Mouse (Mus musculus): ENCODE data around the gene Cort. TPM values are rescaled to one million over a fixed set of nuclear protein-coding genes. Genes with fewer than 3 reads are reported as not detected.
A peak's percentile ranks its signal among the peaks of the same experiment; 100 is the strongest.

The Cort gene
- polyA plus RNA-seq, 1 experiment from 2014 or later = not detected

DNA sequence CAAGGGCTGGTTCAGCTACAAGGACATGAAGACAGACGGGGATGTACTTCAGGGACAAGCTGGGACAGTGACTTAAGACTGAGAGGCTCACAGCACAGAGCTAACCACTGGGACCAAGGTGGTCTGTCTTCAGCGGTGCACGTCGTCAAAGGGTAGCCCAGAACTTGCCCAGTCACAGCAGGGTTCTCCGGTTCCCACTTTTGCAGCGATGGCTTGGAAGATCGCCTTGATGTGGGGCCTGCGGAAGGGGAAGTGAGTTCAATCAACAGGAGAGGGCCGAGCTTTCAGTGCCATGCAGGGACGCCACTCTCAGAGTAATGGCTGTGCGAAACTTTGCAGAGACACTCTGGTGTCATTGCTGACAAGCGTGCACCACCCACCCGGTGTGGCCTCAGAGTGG lies 33.3 kb upstream of the Cort start:
- H3K4me3 ChIP-seq (ENCODE audit: low read depth, low read length) = no peak overlapping the region
- WGBS = 83% methylated on average over 13 of the region's 13 CpGs
- H3K9ac ChIP-seq (ENCODE audit: low read depth, low read length) = no peak overlapping the region
- H3K4me2 ChIP-seq (replicated peaks; ENCODE audit: low read depth) = no peak overlapping the region
- H3K27me3 ChIP-seq (replicated peaks; ENCODE audit: control insufficient read depth, insufficient read depth, low read length) = no peaks in the 10 kb centered on the region
- TF ChIP-seq CTCF (IDR thresholded peaks at IDR 0.05; ENCODE audit: low read depth) = no peak
- H3K9me3 ChIP-seq (ENCODE audit: control insufficient read depth) = no peaks in the 10 kb centered on the region
- H3K36me3 ChIP-seq (ENCODE audit: control insufficient read depth, insufficient read depth) = peaks cover 88% of the 10 kb centered on the region
- no peak overlapping the region for H3K27ac ChIP-seq (ENCODE audit: low read depth, low read length)
- 0 out of 2 replicates have a peak, but pooled peaks cover 4% of the 10 kb centered on the region for H3K4me1 ChIP-seq (replicated peaks; ENCODE audit: control insufficient read depth, insufficient read depth, low read length)
- no peak for ATAC-seq

DNA sequence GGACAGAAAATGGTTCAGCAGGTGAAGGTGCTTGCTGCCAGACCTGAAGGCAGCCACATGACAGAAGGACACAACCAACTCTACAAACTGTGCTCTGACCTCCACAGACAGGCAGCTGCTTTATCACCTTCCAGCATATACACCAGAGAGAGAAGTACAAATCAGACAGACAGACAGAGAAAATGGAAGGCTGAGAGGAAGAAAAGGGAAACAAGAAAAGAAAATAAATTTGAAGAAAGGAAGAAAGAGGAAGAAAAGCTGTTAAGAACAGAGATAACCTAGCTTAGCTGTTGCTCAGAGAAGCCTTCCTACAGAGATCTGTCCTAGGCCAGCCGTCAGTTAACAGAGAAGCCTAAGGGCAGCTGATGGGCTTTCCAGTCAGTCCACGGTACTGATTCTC lies 32.6 kb upstream of the Cort start:
- no peak overlapping the region for H3K4me2 ChIP-seq (replicated peaks; ENCODE audit: low read depth)
- H3K36me3 ChIP-seq (ENCODE audit: control insufficient read depth, insufficient read depth) = peaks cover 95% of the 10 kb centered on the region
- H3K4me1 ChIP-seq (replicated peaks; ENCODE audit: control insufficient read depth, insufficient read depth, low read length) = 0 out of 2 replicates have a peak, but pooled peaks cover 4% of the 10 kb centered on the region
- 77% methylated on average over 2 of the region's 2 CpGs for WGBS
- H3K9ac ChIP-seq (ENCODE audit: low read depth, low read length) = no peak overlapping the region
- no peak overlapping the region for H3K4me3 ChIP-seq (ENCODE audit: low read depth, low read length)
- no peak for TF ChIP-seq CTCF (IDR thresholded peaks at IDR 0.05; ENCODE audit: low read depth)
- ATAC-seq = no peak
- H3K27me3 ChIP-seq (replicated peaks; ENCODE audit: control insufficient read depth, insufficient read depth, low read length) = no peaks in the 10 kb centered on the region
- H3K27ac ChIP-seq (ENCODE audit: low read depth, low read length) = peak overlapping the region; percentile 46; the same call in 1 of the 2 replicates
- H3K9me3 ChIP-seq (ENCODE audit: control insufficient read depth) = no peaks in the 10 kb centered on the region

- WGBS = 58% methylated on average over 8 of the region's 8 CpGs
- H3K27me3 ChIP-seq (replicated peaks; ENCODE audit: control insufficient read depth, insufficient read depth, low read length) = no peaks in the 10 kb centered on the region
- no peaks in the 10 kb centered on the region for H3K9me3 ChIP-seq (ENCODE audit: control insufficient read depth)
- H3K4me3 ChIP-seq (ENCODE audit: low read depth, low read length) = no peak overlapping the region
- H3K4me1 ChIP-seq (replicated peaks; ENCODE audit: control insufficient read depth, insufficient read depth, low read length) = no peaks in the 10 kb centered on the region
- H3K36me3 ChIP-seq (ENCODE audit: control insufficient read depth, insufficient read depth) = peaks cover 96% of the 10 kb centered on the region
- ATAC-seq = peak; percentile 84
- H3K9ac ChIP-seq (ENCODE audit: low read depth, low read length) = no peak overlapping the region
- H3K27ac ChIP-seq (ENCODE audit: low read depth, low read length) = peak overlapping the region; percentile 21; the same call in 1 of the 2 replicates
- TF ChIP-seq CTCF (IDR thresholded peaks at IDR 0.05; ENCODE audit: low read depth) = no peak
- no peak overlapping the region for H3K4me2 ChIP-seq (replicated peaks; ENCODE audit: low read depth)
These were observed 30.9 kb upstream of the Cort start for GRCm38 (mm10) chr4:149157415-149157973.

DNA sequence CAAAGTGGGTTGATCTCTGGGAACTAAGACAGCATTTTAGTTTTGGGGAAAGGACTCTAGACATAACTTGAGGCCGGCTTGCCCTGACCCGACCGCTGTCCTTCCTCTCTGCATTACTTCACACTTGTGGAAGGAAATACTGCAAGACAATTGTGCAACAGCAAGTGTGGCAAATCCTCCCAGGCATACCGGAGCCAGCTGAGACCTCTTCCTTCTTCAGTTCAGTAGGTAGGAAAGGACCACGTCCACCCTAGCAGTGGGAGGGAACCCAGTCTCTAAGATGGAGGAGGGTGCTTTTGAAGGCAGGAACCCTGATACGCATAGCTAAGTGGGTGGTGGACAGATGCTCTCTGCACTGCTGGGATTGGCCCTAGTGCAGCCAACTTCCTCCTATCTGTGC lies 29.1 kb upstream of the Cort start:
- Histone ChIP-seq H3K4me1 (replicated peaks; ENCODE audit: control insufficient read depth, insufficient read depth, low read length) (no peaks in the 10 kb centered on the region), H3K27me3 (replicated peaks; ENCODE audit: control insufficient read depth, insufficient read depth, low read length) (no peaks in the 10 kb centered on the region), H3K4me3 (ENCODE audit: low read depth, low read length) (no peak overlapping the region), H3K27ac (ENCODE audit: low read depth, low read length) (no peak overlapping the region; the same call in 1 of the 2 replicates), H3K4me2 (replicated peaks; ENCODE audit: low read depth) (no peak overlapping the region), H3K9me3 (ENCODE audit: control insufficient read depth) (no peaks in the 10 kb centered on the region), H3K9ac (ENCODE audit: low read depth, low read length) (no peak overlapping the region), H3K36me3 (ENCODE audit: control insufficient read depth, insufficient read depth) (peaks cover 98% of the 10 kb centered on the region)
- no peak for ATAC-seq
- WGBS = 93% methylated on average over 6 of the region's 6 CpGs
- TF ChIP-seq CTCF (IDR thresholded peaks at IDR 0.05; ENCODE audit: low read depth) = no peak

DNA sequence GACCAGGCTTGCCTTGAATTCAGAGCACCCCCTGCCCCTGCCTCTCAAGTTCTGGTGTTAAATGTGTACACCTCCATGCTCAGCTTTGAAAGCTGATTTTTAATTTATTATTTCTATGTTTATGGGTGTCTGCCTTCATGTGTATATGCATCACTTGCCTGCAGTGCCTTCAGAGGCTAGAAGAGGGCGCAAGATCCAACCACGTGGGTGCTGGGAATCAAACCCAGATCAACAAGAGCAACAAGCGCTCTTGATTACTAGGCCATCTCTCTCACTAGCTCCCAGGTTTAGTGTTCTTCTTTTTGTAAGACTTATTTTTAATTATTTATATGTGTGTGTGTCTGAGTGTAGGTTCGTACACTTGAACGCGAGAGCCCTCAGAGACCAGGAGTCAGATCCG lies 28.3 kb upstream of the Cort start:
- Histone ChIP-seq H3K4me3 (ENCODE audit: low read depth, low read length) (no peak overlapping the region), H3K27me3 (replicated peaks; ENCODE audit: control insufficient read depth, insufficient read depth, low read length) (no peaks in the 10 kb centered on the region), H3K27ac (ENCODE audit: low read depth, low read length) (no peak overlapping the region), H3K4me1 (replicated peaks; ENCODE audit: control insufficient read depth, insufficient read depth, low read length) (no peaks in the 10 kb centered on the region), H3K9me3 (ENCODE audit: control insufficient read depth) (no peaks in the 10 kb centered on the region), H3K36me3 (ENCODE audit: control insufficient read depth, insufficient read depth) (peaks cover 98% of the 10 kb centered on the region), H3K9ac (ENCODE audit: low read depth, low read length) (no peak overlapping the region), H3K4me2 (replicated peaks; ENCODE audit: low read depth) (no peak overlapping the region)
- no peak for TF ChIP-seq CTCF (IDR thresholded peaks at IDR 0.05; ENCODE audit: low read depth)
- 95% methylated on average over 7 of the region's 7 CpGs for WGBS
- no peak for ATAC-seq

- WGBS = 93% methylated on average over 11 of the region's 11 CpGs
- Histone ChIP-seq H3K4me2 (replicated peaks; ENCODE audit: low read depth) (no peak overlapping the region), H3K36me3 (ENCODE audit: control insufficient read depth, insufficient read depth) (peaks cover 68% of the 10 kb centered on the region), H3K9ac (ENCODE audit: low read depth, low read length) (no peak overlapping the region), H3K27ac (ENCODE audit: low read depth, low read length) (no peak overlapping the region), H3K4me3 (ENCODE audit: low read depth, low read length) (no peak overlapping the region), H3K9me3 (ENCODE audit: control insufficient read depth) (no peaks in the 10 kb centered on the region), H3K27me3 (replicated peaks; ENCODE audit: control insufficient read depth, insufficient read depth, low read length) (no peaks in the 10 kb centered on the region), H3K4me1 (replicated peaks; ENCODE audit: control insufficient read depth, insufficient read depth, low read length) (no peaks in the 10 kb centered on the region)
- no peak for ATAC-seq
- TF ChIP-seq CTCF (IDR thresholded peaks at IDR 0.05; ENCODE audit: low read depth) = no peak
These were observed 24.2 kb upstream of the Cort start for GRCm38 (mm10) chr4:149150721-149151120.

Data from intestine, postnatal 0 days (tissue).